Mouse (Mus musculus): ENCODE measurements around the gene Gsta2.
"Not testable (repeated sequence)": the region's sequence is repeated elsewhere in the genome, so short reads cannot be mapped to it uniquely, and the experiment has no call there.

Gene Gsta2

GRCm38 (mm10) chr9:78355611-78356010, at the start of gene Gsta2:
Gsta2 (minus strand) TSS chr9:78355788.
- DNase-seq (ENCODE audit: low spot score in 2 of 2), result no peak

- no peak for DNase-seq (ENCODE audit: low spot score in 2 of 2)
These were observed 46.0 kb upstream of the Gsta2 start for GRCm38 (mm10) chr9:78401596-78401995.

- DNase-seq (ENCODE audit: low spot score in 2 of 2), result no peak
These were observed 45.0 kb upstream of the Gsta2 start for GRCm38 (mm10) chr9:78400570-78400969.

- no peak for DNase-seq (ENCODE audit: low spot score in 2 of 2)
These were observed 40.9 kb upstream of the Gsta2 start for GRCm38 (mm10) chr9:78396517-78396916.

GRCm38 (mm10) chr9:78395630-78396351, 40.2 kb upstream of the Gsta2 start, which contains the start of gene Ddx43:
Ddx43 (plus strand) TSS chr9:78395777.
- DNase-seq (ENCODE audit: low spot score in 2 of 2), result peak; percentile 4 to 35

- no peak for DNase-seq (ENCODE audit: low spot score in 2 of 2)
These were observed 39.6 kb upstream of the Gsta2 start for GRCm38 (mm10) chr9:78395244-78395629.

GRCm38 (mm10) chr9:78394602-78395001, 39.0 kb upstream of the Gsta2 start:
- DNase-seq (ENCODE audit: low spot score in 2 of 2), result no peak

GRCm38 (mm10) chr9:78393741-78394140, 38.2 kb upstream of the Gsta2 start:
- no peak for DNase-seq (ENCODE audit: low spot score in 2 of 2)

- DNase-seq (ENCODE audit: low spot score in 2 of 2), result no peak
These were observed 34.4 kb upstream of the Gsta2 start for GRCm38 (mm10) chr9:78389981-78390380.

- no peak for DNase-seq (ENCODE audit: low spot score in 2 of 2)
These were observed 31.4 kb upstream of the Gsta2 start for GRCm38 (mm10) chr9:78386947-78387346.

- DNase-seq (ENCODE audit: low spot score in 2 of 2), result no peak
These were observed 30.3 kb upstream of the Gsta2 start for GRCm38 (mm10) chr9:78385893-78386292.

GRCm38 (mm10) chr9:78378113-78378785, 22.7 kb upstream of the Gsta2 start, which contains the start of gene Ooep:
Ooep (minus strand) TSS chr9:78378725.
- no peak for DNase-seq (ENCODE audit: low spot score in 2 of 2)

- no peak for DNase-seq (ENCODE audit: low spot score in 2 of 2)
These were observed 22.0 kb upstream of the Gsta2 start for GRCm38 (mm10) chr9:78377546-78377945.

GRCm38 (mm10) chr9:78375486-78375885, 19.9 kb upstream of the Gsta2 start:
- DNase-seq (ENCODE audit: low spot score in 2 of 2), result no peak

- no peak for DNase-seq (ENCODE audit: low spot score in 2 of 2)
These were observed 19.3 kb upstream of the Gsta2 start for GRCm38 (mm10) chr9:78374885-78375389.

- no peak for DNase-seq (ENCODE audit: low spot score in 2 of 2)
These were observed 18.8 kb upstream of the Gsta2 start for GRCm38 (mm10) chr9:78374397-78374796.

- no peak for DNase-seq (ENCODE audit: low spot score in 2 of 2)
These were observed 17.4 kb upstream of the Gsta2 start for GRCm38 (mm10) chr9:78372827-78373504.

- no peak for DNase-seq (ENCODE audit: low spot score in 2 of 2)
These were observed 15.9 kb upstream of the Gsta2 start for GRCm38 (mm10) chr9:78371441-78371840.

- DNase-seq (ENCODE audit: low spot score in 2 of 2), result no peak
These were observed 14.2 kb upstream of the Gsta2 start for GRCm38 (mm10) chr9:78369786-78370185.

GRCm38 (mm10) chr9:78369349-78369748, 13.8 kb upstream of the Gsta2 start:
- no peak for DNase-seq (ENCODE audit: low spot score in 2 of 2)

GRCm38 (mm10) chr9:78368671-78369293, 13.2 kb upstream of the Gsta2 start:
- DNase-seq (ENCODE audit: low spot score in 2 of 2), result no peak

- DNase-seq (ENCODE audit: low spot score in 2 of 2), result not testable (repeated sequence)
These were observed 12.4 kb upstream of the Gsta2 start, which contains the start of gene Dppa5a for GRCm38 (mm10) chr9:78367959-78368358. Dppa5a (minus strand) TSS chr9:78368177.
